Mouse (Mus musculus): ENCODE measurements around the gene Lmo2.

- TF ChIP-seq POLR2A (IDR thresholded peaks at IDR 0.05; ENCODE audit: low read depth, low read length) (no peak), CTCF (IDR thresholded peaks at IDR 0.05; ENCODE audit: borderline replicate concordance, insufficient read depth, low read length) (no peak)
Measured at GRCm38 (mm10) chr2:103926586-103927113, 31.1 kb upstream of the Lmo2 start.
